Mouse (Mus musculus): Measurements from ENCODE around the gene Galnt2.
A peak's percentile ranks its signal among the peaks of the same experiment; 100 is the strongest.

Gene Galnt2

GRCm38 (mm10) chr8:124331094-124331493, 99.9 kb downstream of the Galnt2 start:
- DNase-seq: no peak

- DNase-seq: no peak
Measured at GRCm38 (mm10) chr8:124331706-124332105, 100.5 kb downstream of the Galnt2 start.

GRCm38 (mm10) chr8:124336302-124336701, 105.1 kb downstream of the Galnt2 start:
- DNase-seq: no peak

- DNase-seq: no peak
Measured at GRCm38 (mm10) chr8:124339742-124340141, 108.6 kb downstream of the Galnt2 start.

- no peak for DNase-seq
Measured at GRCm38 (mm10) chr8:124340360-124341068, 109.3 kb downstream of the Galnt2 start.

- no peak for DNase-seq
Measured at GRCm38 (mm10) chr8:124343151-124343550, 112.0 kb downstream of the Galnt2 start.

GRCm38 (mm10) chr8:124343991-124344390, 112.8 kb downstream of the Galnt2 start:
- no peak for DNase-seq

- DNase-seq: no peak
Measured at GRCm38 (mm10) chr8:124345098-124345497, 113.9 kb downstream of the Galnt2 start.

GRCm38 (mm10) chr8:124346852-124347523, 115.8 kb downstream of the Galnt2 start:
- no peak for DNase-seq

GRCm38 (mm10) chr8:124348087-124348486, 116.9 kb downstream of the Galnt2 start:
- no peak for DNase-seq

GRCm38 (mm10) chr8:124349663-124350062, 118.5 kb downstream of the Galnt2 start:
- DNase-seq: peak; percentile 96

GRCm38 (mm10) chr8:124351636-124352035, 120.4 kb downstream of the Galnt2 start:
- DNase-seq: no peak

GRCm38 (mm10) chr8:124360911-124361310, 129.7 kb downstream of the Galnt2 start:
- no peak for DNase-seq

GRCm38 (mm10) chr8:124361773-124362427, 130.7 kb downstream of the Galnt2 start:
- no peak for DNase-seq

GRCm38 (mm10) chr8:124362589-124362988, 131.4 kb downstream of the Galnt2 start:
- DNase-seq: no peak

GRCm38 (mm10) chr8:124363337-124363736, 132.1 kb downstream of the Galnt2 start:
- DNase-seq: no peak

- DNase-seq: peak; percentile 85
Measured at GRCm38 (mm10) chr8:124368213-124368612, 137.0 kb downstream of the Galnt2 start.

- no peak for DNase-seq
Measured at GRCm38 (mm10) chr8:124370422-124371183, 139.4 kb downstream of the Galnt2 start.

GRCm38 (mm10) chr8:124371410-124372123, 140.4 kb downstream of the Galnt2 start:
- no peak for DNase-seq

GRCm38 (mm10) chr8:124373753-124374152, 142.6 kb downstream of the Galnt2 start:
- DNase-seq: no peak

- DNase-seq: no peak
Measured at GRCm38 (mm10) chr8:124375168-124375567, 144.0 kb downstream of the Galnt2 start.

- DNase-seq: no peak
Measured at GRCm38 (mm10) chr8:124375727-124376126, 144.5 kb downstream of the Galnt2 start.

Measured in heart, adult 11 months (tissue).